Mouse (Mus musculus): Measurements from ENCODE around the gene E130114P18Rik. TPM values are rescaled to one million over a fixed set of nuclear protein-coding genes. Genes with fewer than 3 reads are reported as not detected.
A peak's percentile ranks its signal among the peaks of the same experiment; 100 is the strongest.

E130114P18Rik gene
- total RNA-seq, 2 experiments from 2014 or later, result 8.4 to 11.7 TPM

- DNase-seq (ENCODE audit: low spot score in 2 of 2), result no peak
Measured at GRCm38 (mm10) chr4:97805896-97806808, 28.3 kb upstream of the E130114P18Rik start.

DNA sequence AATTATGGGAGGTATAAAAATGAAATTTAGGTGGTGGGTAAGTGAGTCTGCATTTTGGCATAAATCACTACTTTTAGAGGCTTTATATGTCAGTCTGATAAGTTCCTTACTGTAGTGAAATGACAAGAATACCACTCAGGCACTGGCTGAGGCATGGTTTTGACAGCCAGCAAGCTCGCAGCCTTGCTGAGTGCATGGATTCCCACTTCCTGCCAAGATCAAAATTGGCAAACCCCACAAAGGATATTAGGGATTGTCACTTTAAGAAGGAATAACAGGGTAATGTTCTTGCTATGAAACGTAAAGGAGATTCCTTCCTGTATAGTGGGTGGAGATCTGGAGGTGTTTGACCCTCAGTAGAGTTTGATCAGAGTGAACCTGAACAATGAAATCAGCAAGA is 27.4 kb upstream of the E130114P18Rik start:
- no peak for DNase-seq (ENCODE audit: low spot score in 2 of 2)

GRCm38 (mm10) chr4:97804638-97805037 is 26.8 kb upstream of the E130114P18Rik start:
- DNase-seq (ENCODE audit: low spot score in 2 of 2), result no peak

- no peak for DNase-seq (ENCODE audit: low spot score in 2 of 2)
Measured at GRCm38 (mm10) chr4:97803791-97804190, 25.9 kb upstream of the E130114P18Rik start.

GRCm38 (mm10) chr4:97796505-97796904 is 18.6 kb upstream of the E130114P18Rik start:
- DNase-seq (ENCODE audit: low spot score in 2 of 2), result no peak

DNA sequence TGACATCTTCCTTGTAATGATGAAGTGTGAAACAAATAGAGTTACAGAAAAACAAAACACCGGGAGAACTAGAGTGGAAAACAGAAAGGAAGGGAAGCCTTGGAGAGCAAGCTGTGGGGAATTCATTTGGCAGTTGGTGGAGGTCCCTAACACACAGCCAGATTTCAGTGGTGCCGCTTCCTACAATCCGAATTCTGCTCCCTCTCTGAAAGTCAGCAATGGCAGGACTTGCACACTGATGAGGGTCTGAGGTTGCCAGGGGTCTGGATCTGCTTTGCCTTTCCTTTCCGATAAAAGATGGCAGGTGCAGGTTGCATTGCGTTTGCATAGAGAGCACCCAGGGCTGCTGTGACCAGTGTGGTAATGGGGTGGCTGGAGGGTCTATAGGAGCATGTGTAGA is 18.1 kb upstream of the E130114P18Rik start:
- DNase-seq (ENCODE audit: low spot score in 2 of 2), result peak in 1 of 2 experiments; percentile 70

DNA sequence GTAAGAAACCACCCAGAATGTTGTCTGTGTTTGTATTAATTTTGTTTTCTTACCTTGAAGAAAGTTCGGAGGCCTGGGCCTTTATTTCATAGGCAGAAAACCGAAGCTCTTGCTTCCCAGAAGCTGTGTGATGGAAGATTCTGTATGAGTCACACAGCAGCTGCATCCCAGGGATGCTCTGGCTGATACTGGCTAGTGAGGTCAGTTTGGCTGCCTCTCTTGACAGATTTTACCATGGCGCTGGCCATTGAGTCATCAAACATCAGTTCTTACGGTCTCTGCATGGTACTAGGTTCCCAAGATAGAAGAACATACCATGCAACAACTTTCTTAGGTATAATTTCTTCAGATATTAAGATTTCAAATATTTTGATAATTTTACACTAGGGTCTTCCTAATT is 17.0 kb upstream of the E130114P18Rik start:
- no peak for DNase-seq (ENCODE audit: low spot score in 2 of 2)

DNA sequence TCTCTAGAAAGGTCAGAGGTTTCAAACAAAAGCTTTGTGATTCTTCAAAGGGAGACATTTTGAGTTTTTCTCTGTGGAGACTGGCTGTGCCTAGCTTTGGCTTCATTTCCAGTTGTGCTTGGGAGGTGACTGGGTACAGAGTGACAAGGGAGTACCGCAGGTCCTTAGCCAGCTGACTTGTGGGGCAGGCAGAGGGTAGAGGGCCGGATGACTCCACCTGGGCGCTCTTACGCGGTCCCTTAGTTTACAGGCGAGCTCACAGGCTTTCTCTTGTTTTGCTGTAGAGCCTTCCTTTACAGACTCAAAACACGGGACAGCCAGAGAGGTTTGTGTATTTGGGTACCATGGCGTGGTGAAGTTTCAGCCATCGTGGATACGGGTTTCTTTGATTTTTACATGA is 16.1 kb upstream of the E130114P18Rik start:
- no peak for DNase-seq (ENCODE audit: low spot score in 2 of 2)

DNA sequence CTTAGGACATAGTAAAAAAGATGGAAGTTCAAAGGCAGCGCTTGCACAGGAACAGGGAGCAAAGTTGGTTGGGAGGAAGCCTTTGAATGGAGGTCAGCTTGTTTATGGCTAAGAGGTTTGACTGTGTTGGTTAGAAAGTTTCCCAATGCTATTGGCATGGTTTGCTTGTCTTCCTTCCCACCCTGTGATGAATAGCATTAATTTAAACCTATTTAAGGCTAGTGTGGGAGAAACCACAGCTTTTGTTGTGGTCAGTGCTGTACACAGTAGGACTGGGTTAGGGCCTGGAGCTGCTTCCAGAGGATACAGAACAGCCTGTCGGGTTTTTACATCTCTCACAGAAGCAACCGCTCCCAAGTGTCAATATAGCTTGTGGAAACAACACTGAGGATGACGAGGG is 10.7 kb upstream of the E130114P18Rik start:
- DNase-seq (ENCODE audit: low spot score in 2 of 2), result no peak

DNA sequence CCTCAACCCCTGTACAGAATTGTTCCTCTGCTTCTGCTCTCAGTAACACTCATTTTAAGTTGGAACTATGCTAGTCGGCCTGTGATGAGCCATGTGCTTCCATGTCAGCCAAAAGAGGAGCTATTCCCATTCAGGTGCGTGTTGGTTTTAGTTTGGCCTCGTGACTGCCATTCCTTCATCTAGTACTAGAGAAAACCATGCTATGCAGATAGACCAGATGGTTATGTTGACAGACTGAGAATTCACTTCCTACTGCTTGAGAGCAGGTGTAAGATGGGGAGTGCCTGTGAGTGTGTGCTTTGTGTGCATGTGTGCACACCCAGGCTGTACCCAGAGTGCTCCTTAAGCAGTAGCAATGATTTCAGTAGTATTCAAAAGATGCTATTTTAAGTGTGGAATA is 9.6 kb upstream of the E130114P18Rik start:
- DNase-seq (ENCODE audit: low spot score in 2 of 2), result peak in 1 of 2 experiments; percentile 51

DNA sequence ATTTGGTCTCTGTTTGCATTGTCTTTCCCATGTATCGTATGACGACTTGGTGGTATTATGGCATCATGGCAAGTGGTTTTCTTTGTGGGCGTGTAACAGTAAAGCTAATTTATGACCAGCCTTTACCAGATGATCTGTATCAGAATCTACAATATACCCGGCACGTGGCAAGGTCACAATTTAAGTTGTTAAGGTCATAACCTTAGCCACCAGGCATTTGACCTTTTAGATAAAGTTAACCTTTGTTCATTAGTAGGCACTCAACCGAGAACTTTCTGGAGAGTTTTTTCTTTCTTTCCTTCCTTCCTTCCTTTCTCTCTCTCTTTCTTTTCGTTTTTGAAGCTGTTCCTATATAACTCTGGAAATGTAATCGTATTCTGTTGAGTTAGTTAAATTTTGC is 8.7 kb upstream of the E130114P18Rik start:
- DNase-seq (ENCODE audit: low spot score in 2 of 2), result no peak

- DNase-seq (ENCODE audit: low spot score in 2 of 2), result peak; percentile 68 to 72
Measured at GRCm38 (mm10) chr4:97785547-97786271, 7.8 kb upstream of the E130114P18Rik start.

DNA sequence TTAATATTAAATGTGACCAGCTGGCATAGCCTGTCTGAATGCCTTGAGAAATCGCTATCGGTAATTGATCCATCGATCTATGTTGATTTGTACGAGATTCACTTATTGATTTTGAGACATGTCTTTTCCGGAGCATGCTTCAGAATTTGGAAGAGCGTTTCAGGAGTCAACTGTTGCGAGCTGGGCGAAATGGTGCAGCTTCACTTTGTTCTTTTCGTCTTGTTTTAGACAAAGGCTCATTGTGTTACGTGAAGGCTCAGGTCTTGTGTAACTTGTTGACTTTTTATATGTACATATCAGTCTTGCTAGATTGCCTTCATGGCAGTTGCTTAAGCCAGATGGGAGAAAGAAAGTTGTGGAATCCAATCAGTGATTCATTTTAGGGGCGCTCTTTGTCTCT is 6.4 kb upstream of the E130114P18Rik start:
- DNase-seq (ENCODE audit: low spot score in 2 of 2), result peak in 1 of 2 experiments; percentile 44

DNA sequence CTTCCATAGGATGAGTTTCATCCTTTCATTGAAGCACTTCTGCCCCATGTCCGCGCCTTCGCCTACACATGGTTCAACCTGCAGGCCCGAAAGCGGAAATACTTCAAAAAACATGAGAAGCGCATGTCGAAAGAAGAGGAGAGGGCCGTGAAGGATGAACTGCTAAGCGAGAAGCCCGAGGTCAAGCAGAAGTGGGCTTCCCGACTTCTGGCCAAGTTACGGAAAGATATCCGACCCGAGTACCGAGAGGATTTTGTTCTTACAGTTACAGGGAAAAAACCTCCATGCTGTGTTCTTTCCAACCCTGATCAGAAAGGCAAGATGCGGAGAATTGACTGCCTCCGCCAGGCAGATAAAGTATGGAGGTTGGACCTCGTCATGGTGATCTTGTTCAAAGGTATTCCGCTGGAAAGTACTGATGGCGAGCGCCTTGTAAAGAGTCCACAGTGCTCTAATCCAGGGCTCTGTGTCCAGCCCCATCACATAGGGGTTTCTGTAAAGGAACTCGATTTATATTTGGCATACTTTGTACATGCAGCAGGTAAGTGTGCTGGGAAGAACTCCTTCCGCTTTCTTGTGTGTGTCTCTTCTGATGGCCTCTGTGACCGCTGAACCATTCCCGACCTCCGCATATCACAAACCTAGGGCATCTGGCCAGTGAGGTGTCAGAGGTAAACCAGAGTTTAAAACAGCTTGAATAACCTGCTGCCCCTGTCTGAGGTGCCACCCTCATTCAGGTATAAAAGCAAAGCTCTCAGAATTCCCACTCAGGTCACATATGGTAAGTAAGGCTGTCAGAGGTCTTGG is 5.4 kb upstream of the E130114P18Rik start:
- no peak for DNase-seq (ENCODE audit: low spot score in 2 of 2)

DNA sequence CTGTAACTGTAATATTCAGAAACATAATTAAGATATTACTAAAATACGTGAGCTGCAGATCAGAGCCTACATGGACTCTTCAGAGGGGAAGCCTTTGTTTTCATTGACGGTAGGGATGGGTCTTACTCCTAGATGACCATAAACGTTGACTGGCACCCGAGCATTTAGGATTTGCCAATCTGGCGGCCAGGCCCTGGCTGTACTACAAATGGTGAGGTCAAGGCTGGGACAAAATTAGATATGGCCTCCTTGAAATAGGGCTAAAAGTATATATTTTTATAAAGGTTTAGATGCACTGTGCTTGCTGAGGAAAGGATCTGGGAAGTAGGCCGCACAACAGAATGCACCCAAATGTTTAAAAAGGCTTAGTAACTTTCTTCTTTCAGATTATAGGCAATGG is 4.6 kb upstream of the E130114P18Rik start:
- DNase-seq (ENCODE audit: low spot score in 2 of 2), result peak in 1 of 2 experiments; percentile 50

DNA sequence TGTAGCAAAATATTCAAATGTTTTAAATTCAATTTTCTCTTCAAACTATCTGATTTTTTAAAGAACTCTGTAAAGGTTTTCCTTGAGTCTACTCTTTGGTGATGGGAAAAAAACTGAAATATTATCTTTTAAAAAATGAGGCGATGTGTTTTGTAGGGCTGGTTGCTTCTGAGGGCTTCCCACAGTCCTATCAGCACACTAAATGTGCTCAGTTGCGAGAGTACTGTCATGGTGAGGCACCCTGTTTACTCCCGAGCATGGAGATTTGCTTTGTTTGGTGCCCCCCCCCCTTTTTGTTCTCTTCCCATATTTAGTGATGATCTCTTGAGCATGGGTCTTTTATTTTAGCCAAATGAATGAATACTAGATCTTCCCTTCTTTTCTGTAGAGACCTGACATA is 4.2 kb upstream of the E130114P18Rik start:
- DNase-seq (ENCODE audit: low spot score in 2 of 2), result no peak

- DNase-seq (ENCODE audit: low spot score in 2 of 2), result no peak
Measured at GRCm38 (mm10) chr4:97780666-97781435, 3.0 kb upstream of the E130114P18Rik start.

DNA sequence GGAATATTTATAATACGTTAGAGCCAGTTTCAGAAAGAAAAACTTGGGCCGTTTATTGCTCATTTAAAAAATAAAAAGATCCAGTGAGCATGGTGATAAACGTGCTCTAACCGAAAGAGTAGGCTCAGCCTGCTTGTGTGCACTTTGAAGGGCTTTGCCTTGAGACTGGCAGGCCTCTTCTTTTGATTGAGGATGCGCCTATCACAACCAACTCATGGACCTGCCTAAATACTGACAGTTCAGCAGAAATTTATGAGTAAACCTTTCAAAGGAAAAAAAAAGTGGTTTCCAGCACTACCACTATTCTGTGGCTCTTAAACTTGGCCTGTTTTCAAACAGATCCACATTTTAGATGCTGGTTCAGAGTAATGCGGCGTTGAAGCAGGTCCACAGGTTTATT is 2.1 kb upstream of the E130114P18Rik start:
- DNase-seq (ENCODE audit: low spot score in 2 of 2), result peak in 1 of 2 experiments; percentile 65

- DNase-seq (ENCODE audit: low spot score in 2 of 2), result no peak
Measured at GRCm38 (mm10) chr4:97779003-97779930, 1.4 kb upstream of the E130114P18Rik start.
